Mouse (Mus musculus) forebrain, embryonic 13.5 days (tissue): ENCODE results near the gene Cpsf6. TPM values are rescaled to one million over a fixed set of nuclear protein-coding genes. Genes with fewer than 3 reads are reported as not detected.

ENCODE experiments used
- polyA plus RNA-seq: library from polyadenylated mRNA; unstranded; fragments of >200 nt; fragmentation: Nextera tagmentation; extraction: Ambion mirVana; gene quantifications from 2 replicates; pipeline ENCODE4 v1.2.1, GENCODE M21; 2015

Cpsf6 gene
- polyA plus RNA-seq, 1 experiment from 2014 or later: 242 TPM

Other genes starting within 250 kb of the Cpsf6 start
- gene Frs2, start 231.5 kb downstream of the Cpsf6 start, polyA plus RNA-seq: 16.0 and 19.7 TPM in 2 replicates
- gene Yeats4, start 155.5 kb downstream of the Cpsf6 start, polyA plus RNA-seq: 125 and 126 TPM in 2 replicates
- gene 9530003J23Rik, start 141.3 kb downstream of the Cpsf6 start, polyA plus RNA-seq: not detected in 2 replicates
- 9.5 and 10.4 TPM in 2 replicates for gene Lyz2, start 97.7 kb downstream of the Cpsf6 start, polyA plus RNA-seq
- gene Lyz1, start 87.1 kb downstream of the Cpsf6 start, polyA plus RNA-seq: 0.14 TPM in 1 of 2 replicates, not detected in the other
- gene Cpm, start 249.5 kb upstream of the Cpsf6 start, polyA plus RNA-seq: 4.3 and 4.7 TPM in 2 replicates